Mouse (Mus musculus): Measurements from ENCODE around the gene Kcnk6.
"Not testable (repeated sequence)": the region's sequence is repeated elsewhere in the genome, so short reads cannot be mapped to it uniquely, and the experiment has no call there.

The Kcnk6 gene

DNA sequence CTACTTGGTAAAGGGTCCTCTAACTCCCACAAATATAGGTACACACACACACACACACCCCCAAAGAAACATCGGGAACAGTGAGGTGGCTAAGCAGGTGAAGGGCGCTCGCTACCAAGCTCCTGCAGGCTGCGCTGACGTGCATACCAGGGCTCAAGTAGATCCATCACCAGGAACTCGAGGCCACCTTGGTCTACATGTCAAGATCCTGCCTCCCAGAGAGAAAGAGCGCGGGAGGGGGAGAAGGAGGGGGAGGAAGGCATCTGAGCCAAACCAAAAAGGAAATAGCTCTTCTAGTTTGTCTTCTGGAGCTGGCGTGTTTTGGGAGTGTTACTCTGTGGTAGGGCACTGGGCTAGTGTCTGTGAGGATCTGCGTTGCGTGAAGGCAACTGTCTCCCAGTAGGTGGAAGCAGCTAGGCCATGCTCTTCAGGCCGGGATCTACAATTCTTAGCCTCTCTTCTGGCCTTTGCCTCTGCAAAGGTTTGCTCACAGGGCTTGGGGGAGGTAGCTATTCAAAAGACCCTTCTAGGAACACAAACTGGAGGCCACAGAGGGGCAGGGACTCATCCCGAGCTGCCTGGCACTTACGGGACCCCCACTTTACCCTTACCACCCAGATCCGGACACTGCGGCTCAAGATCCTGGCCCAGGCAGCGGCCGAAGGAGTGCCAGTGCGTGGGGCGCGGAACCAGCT is 14.5 kb upstream of the Kcnk6 start:
- no peak for DNase-seq (ENCODE audit: low spot score)

DNA sequence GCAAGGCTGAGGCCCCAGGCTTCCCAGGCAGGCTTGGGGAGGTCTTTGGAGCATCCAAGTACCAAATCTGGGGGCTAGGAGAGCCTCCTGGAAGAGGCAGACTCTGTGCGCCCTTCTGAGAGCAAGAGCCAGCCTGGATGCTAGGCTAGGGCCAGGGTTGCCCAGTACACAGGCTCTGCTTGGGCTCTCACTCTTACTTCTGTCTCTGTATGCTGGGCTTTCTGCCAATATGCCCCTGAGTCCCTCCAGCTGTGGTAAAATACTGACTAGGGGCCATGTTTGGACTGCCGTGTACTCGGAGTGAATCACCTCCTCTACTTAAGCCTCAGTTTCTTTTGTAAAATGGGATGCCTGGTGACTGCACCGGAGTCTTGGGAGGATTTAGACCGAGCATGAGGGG is 13.7 kb upstream of the Kcnk6 start:
- no peak for DNase-seq (ENCODE audit: low spot score)

DNA sequence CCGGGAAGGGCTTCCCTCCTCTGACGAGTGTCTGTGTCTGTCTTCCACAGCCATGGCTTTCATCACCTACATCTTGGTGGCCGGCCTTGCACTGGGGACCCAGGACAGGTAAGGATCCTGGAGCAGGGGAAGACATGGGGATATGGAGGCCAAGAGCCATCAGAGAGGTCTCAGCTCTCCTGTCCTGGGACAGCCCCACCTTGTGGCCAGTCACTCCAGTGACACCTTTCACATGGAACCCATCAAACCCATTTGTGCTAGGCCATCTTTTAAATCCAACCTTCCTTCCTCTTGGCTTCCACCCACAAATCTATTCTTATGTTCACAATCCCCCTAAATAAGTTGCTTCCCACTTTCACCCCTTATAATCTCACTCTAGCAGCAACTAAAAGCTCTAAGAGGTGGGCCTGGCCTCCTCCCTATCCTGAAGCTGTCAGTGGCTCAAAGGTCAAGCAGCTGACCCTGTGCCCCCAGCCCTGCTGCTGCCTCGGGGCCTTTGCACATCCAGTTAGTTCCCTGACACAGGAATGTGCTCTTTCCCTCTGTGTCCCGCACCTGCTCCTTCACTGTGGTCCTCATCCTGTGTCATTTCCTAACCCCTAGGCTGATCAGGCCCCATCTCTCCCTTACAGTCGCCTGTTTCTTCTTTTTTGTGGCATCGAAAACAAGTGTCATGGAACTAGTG is 12.6 kb upstream of the Kcnk6 start:
- DNase-seq (ENCODE audit: low spot score), result no peak

- peak; percentile 99 for DNase-seq (ENCODE audit: low spot score)
Measured at GRCm38 (mm10) chr7:29238019-29238967, 6.0 kb upstream of the Kcnk6 start, which contains the start of gene Yif1b. TSS of gene Yif1b (plus strand) at chr7:29238329.

GRCm38 (mm10) chr7:29237596-29237995 is 5.3 kb upstream of the Kcnk6 start:
- not testable (repeated sequence) for DNase-seq (ENCODE audit: low spot score)

- DNase-seq (ENCODE audit: low spot score), result no peak
Measured at GRCm38 (mm10) chr7:29236593-29236992, 4.3 kb upstream of the Kcnk6 start.

- DNase-seq (ENCODE audit: low spot score), result no peak
Measured at GRCm38 (mm10) chr7:29234661-29235060, 2.3 kb upstream of the Kcnk6 start.

GRCm38 (mm10) chr7:29233745-29234144 is 1.4 kb upstream of the Kcnk6 start:
- DNase-seq (ENCODE audit: low spot score), result peak; percentile 73

DNA sequence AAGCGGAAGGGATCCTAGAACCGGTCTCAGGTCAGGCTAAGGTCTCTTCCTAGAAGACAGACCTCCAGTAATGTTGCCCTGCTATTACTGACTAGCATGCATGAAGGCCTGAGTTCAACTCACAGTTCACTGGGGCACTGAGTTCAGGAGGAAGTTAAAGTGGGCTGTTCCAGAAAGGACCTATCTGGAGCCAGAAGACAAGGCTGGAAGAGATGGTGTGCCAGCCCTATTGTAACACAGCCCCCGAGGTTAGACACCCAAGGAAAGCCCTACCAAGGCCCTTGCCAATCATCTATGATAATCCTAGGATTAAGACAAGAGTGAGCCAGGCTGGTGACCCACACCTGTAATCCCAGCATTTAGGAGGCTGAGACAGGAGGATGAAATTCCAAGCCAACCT is 798 bp downstream of the Kcnk6 start:
- no peak for DNase-seq (ENCODE audit: low spot score)

GRCm38 (mm10) chr7:29230560-29230959 is 1.8 kb downstream of the Kcnk6 start:
- DNase-seq (ENCODE audit: low spot score), result no peak

DNA sequence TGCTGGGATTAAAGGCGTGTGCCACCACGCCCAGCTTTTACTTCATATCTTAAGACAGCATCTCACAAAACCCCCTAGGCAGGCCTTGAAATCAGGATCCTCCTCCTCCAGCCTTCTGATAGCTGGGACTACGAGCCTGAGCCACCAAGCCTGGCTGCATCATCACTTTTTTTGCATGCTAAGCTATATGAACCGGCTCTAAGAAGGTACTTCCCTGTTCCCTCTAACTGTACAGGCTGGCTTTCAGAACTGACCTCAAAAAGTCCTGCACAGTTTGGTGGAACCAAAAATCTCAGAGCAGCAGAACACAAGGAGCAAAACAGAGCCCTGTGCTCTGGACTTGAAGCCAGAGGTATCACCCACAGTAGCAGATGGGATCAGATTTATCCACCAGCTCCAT is 4.1 kb downstream of the Kcnk6 start:
- DNase-seq (ENCODE audit: low spot score), result no peak

- DNase-seq (ENCODE audit: low spot score), result no peak
Measured at GRCm38 (mm10) chr7:29225520-29225919, 6.8 kb downstream of the Kcnk6 start.

DNA sequence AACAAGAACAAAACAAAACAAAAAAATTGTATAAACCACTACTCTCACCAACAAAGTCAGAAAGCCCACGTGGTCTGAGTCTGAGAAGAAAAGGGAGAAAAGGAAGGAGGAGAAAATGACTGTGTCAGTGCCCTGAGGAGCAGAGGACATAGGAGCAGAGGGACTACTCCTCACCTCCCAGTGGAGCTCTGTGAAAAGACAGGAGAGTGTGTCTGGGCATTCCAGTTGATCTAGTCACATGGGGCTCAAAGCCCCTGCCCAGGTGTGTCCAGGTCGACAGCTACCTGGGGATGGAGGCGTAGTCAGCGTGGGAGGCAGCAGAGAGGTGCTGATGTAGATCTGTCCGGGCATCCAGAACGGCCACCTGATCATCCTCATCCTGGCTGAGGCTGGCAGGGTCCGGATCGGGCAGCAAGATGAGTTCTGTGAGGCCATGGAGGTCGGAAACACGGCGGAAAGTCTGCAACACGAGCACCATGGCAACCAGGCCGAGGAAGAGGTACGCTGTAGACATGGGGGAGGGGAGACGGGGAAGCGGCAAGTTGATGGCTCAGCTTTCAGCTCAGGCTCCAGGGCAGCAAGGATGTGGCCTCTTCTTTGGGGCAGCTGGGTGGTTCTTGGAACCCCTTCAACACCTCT is 7.4 kb downstream of the Kcnk6 start:
- DNase-seq (ENCODE audit: low spot score), result no peak

DNA sequence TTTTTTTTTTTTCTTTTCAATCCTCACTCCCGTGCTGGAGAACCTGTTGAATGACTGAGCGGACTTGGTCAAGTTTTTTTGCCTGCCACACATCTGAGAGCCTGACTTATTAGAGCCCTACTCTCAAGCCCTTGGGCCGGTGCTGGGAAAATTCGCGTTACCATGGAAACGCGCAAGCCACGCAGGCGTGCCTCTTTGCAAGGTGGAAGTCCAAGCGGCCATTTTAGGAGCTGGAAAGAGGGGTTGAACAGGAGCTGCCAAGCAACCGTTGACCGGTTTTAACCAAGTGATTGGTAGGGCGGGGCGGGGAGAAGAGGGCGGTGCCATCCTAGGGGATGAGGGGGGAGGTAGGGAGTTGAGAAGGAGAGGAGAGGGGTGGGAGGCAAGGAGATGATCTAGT is 17.5 kb downstream of the Kcnk6 start:
- no peak for DNase-seq (ENCODE audit: low spot score)

DNA sequence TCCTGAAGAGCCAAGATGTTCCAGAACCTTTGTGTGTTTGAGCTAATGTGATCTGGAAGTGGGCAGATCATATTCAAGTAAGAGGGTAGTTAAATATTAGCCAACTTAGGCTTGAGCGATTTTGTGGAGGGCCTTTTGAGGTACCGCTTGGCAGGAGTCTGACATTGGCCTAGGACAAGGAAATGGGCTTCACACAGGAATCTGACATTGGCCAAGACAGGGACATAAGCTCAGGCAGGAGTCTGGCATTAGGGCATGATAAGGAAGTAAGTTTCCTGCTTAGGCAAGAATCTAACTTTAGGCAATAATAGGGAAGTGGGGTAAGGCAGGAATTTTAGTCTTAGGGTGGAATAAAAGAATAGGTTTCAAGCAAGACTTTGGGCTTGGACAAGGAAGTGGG is 18.1 kb downstream of the Kcnk6 start:
- DNase-seq (ENCODE audit: low spot score), result no peak

- DNase-seq (ENCODE audit: low spot score), result peak; percentile 71
Measured at GRCm38 (mm10) chr7:29213675-29214082, 18.6 kb downstream of the Kcnk6 start, which contains the start of gene Catsperg1. TSS of gene Catsperg1 (minus strand) at chr7:29214035.

GRCm38 (mm10) chr7:29212775-29213560 is 19.3 kb downstream of the Kcnk6 start:
- DNase-seq (ENCODE audit: low spot score), result not testable (repeated sequence)

GRCm38 (mm10) chr7:29212199-29212765 is 20.0 kb downstream of the Kcnk6 start:
- peak; percentile 71 for DNase-seq (ENCODE audit: low spot score)

DNA sequence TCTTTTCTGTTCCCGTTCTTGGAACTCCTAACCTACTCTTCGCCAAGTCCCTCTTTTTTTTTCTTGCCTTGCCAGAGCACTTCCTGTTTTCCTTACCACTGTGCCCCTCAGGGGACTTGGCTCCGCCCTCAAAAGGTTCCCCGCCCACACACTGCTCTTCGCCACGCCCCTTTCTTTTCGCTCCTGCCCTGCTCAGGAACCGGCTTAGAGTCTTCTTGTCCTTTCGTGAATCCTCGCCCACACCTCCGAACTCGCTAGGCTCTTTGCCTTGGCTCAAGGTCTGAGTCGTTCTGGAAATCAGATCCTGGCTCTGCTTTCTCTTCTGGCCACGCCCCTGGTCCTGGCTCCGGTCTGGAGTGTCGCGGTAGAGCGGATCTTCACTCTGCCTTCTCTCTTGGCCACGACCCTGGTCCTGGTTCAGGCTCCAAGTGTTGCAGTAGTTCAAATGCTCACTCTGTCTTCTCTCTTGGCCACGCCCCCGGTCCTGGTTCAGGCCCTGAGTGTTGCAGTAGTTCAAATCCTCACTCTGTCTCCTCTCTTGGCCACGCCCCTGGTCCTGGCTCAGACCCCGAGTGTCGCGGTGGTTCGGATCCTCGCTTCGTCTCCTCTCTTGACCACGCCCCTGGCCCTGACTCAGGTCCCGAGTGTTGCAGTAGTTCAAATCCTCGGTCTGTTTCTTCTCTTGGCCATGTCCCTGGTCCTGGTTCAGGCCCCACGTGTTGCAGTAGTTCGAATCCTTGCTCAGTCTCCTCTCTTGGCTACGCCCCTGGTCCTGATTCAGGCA is 20.7 kb downstream of the Kcnk6 start:
- DNase-seq (ENCODE audit: low spot score), result peak; percentile 87

DNA sequence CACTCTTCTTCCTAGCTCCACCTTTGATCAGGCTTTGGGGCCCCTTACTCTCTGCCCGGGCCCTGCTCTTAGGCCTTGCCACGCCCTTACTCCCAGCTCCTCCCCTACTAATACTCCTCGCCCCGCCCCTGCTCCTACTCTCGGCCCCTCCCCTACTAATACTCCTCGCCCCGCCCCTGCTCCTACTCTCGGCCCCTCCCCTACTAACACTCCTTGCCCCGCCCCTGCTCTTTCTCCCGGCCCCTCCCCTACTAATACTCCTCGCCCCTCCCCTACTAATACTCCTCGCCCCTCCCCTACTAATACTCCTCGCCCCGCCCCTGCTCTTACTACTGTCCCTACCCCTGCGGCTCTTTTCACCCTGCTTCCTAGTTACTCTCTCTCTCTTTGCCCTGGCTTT is 21.3 kb downstream of the Kcnk6 start:
- not testable (repeated sequence) for DNase-seq (ENCODE audit: low spot score)

Measured in MN1 (cell line).